Mouse (Mus musculus) bone marrow macrophage, adult 2 months (primary cell): ENCODE measurements around the gene Plekha7. TPM values are rescaled to one million over a fixed set of nuclear protein-coding genes. Genes with fewer than 3 reads are reported as not detected.

ENCODE experiments used
- H3K27ac ChIP-seq: 2 replicates; pipeline ENCODE4 v1.5.1; 2012; ENCODE audit warnings: low read depth, low read length; ENCODE audit not compliant: insufficient read depth
- H3K4me1 ChIP-seq: 2 replicates; pipeline ENCODE4 v1.6.1; 2012; ENCODE audit warnings: low read length; ENCODE audit not compliant: control insufficient read depth, insufficient read depth
- H3K4me3 ChIP-seq: 2 replicates; pipeline ENCODE4 v1.5.1; 2012; ENCODE audit warnings: mild to moderate bottlenecking, low read length, moderate library complexity; ENCODE audit not compliant: insufficient read depth
- CTCF ChIP-seq: IDR thresholded peaks from 2 replicates; pipeline ENCODE4 v1.5.1; 2012; ENCODE audit warnings: low read depth, mild to moderate bottlenecking, low read length, moderate library complexity
- POLR2A ChIP-seq: IDR thresholded peaks from 2 replicates; pipeline ENCODE4 v1.6.1; 2012; ENCODE audit warnings: mild to moderate bottlenecking, low read depth, low read length, borderline replicate concordance
- polyA plus RNA-seq: library from polyadenylated mRNA; stranded (reverse); fragments of >200 nt; gene quantifications from 2 replicates; pipeline ENCODE4 v1.2.4, GENCODE M21; 2012; ENCODE audit not compliant: missing spikeins, insufficient read depth, insufficient read length

Plekha7 gene
- polyA plus RNA-seq, 1 experiment: not detected

- Histone ChIP-seq H3K4me3 (no peak overlapping the region), H3K27ac (no peak overlapping the region), H3K4me1 (peaks cover 7% of the 10 kb centered on the region)
- no peak for TF ChIP-seq POLR2A
- TF ChIP-seq CTCF: no peak
These were observed 99.3 kb downstream of the Plekha7 start for GRCm38 (mm10) chr7:116208880-116209279.

- H3K4me1 ChIP-seq: peaks cover 7% of the 10 kb centered on the region
- no peak for TF ChIP-seq POLR2A
- TF ChIP-seq CTCF: no peak
- H3K27ac ChIP-seq: no peak overlapping the region
- no peak overlapping the region for H3K4me3 ChIP-seq
These were observed 101.2 kb downstream of the Plekha7 start for GRCm38 (mm10) chr7:116206806-116207571.

- TF ChIP-seq CTCF (no peak), POLR2A (no peak)
These were observed 102.7 kb downstream of the Plekha7 start for GRCm38 (mm10) chr7:116205451-116205850.

GRCm38 (mm10) chr7:116202033-116202681 lies 106.0 kb downstream of the Plekha7 start:
- no peak for TF ChIP-seq POLR2A
- TF ChIP-seq CTCF: no peak
- no peak overlapping the region for H3K4me3 ChIP-seq
- peaks cover 11% of the 10 kb centered on the region for H3K4me1 ChIP-seq

More at GRCm38 (mm10) chr7:116205451-116205850, 102.7 kb downstream of the Plekha7 start:
- no peak overlapping the region for H3K27ac ChIP-seq
- no peak overlapping the region for H3K4me3 ChIP-seq
- peaks cover 14% of the 10 kb centered on the region for H3K4me1 ChIP-seq

GRCm38 (mm10) chr7:116200951-116201351 lies 107.2 kb downstream of the Plekha7 start:
- Histone ChIP-seq H3K4me1 (peaks cover 7% of the 10 kb centered on the region), H3K27ac (no peak overlapping the region), H3K4me3 (no peak overlapping the region)
- TF ChIP-seq POLR2A (no peak), CTCF (no peak)

More at GRCm38 (mm10) chr7:116202033-116202681, 106.0 kb downstream of the Plekha7 start:
- H3K27ac ChIP-seq: no peak overlapping the region

DNA sequence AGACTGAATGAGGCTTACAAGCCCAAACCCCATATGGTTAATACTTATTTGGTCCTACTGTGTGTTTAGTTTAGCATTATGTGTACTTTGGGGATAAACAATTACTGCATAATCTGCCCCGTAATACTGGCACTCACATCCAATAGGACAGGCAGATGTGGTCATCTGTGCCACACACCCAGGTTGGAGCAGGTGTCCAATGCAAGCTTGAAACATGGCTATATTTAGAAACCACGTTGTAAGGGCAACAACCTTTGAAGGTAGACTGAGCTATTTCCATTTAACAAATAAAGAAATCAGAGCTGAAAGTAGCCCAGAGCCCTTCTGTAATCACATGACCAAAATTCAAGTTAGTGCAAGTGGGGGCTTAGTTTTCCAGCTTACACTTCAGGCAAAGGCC lies 107.6 kb downstream of the Plekha7 start:
- H3K4me3 ChIP-seq: no peak overlapping the region
- H3K27ac ChIP-seq: no peak overlapping the region
- TF ChIP-seq POLR2A (no peak), CTCF (no peak)
- peaks cover 7% of the 10 kb centered on the region for H3K4me1 ChIP-seq

DNA sequence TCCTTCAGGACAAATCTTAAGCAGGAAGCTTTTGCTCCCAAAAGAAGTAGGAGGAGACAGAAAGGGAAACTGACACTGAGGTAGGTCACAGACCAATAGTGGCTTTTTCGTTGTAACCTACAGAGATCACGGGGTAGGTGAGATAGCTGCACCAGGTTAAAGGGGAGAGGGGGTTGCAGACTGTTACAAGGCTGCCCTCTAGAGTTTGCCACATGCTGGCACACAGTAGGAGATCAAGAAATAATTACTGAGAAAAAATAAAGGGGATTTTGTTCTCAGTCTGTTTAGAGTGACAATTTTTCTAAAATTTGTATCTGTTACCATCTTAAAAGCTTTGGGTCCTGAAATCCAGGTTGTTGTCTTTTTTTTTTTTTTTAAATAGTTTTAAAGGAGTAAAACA lies 109.3 kb downstream of the Plekha7 start:
- TF ChIP-seq POLR2A (no peak), CTCF (no peak)
- no peak overlapping the region for H3K27ac ChIP-seq
- peaks cover 7% of the 10 kb centered on the region for H3K4me1 ChIP-seq
- no peak overlapping the region for H3K4me3 ChIP-seq

DNA sequence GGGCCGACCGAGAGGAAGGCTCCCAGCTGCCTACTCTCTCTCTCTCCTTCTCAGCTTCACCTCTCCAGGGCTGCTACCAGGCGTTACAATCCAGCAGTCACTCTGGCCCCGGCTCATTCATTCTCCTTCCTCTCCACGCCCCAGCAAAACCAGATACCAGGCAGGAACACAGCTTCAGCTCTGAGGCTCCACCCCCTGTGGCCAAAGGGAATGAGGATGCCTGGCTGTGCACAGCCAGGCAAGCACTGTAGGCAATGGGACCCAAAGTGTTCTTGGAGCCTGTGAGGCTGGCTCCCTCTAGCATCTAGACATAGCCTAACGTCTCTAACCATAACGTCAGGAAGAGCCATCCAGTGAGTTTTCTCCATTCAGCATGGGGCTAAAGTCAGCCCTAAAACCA lies 109.8 kb downstream of the Plekha7 start:
- Histone ChIP-seq H3K27ac (no peak overlapping the region), H3K4me1 (peaks cover 7% of the 10 kb centered on the region), H3K4me3 (no peak overlapping the region)
- no peak for TF ChIP-seq POLR2A
- TF ChIP-seq CTCF: no peak

GRCm38 (mm10) chr7:116196974-116197679 lies 111.0 kb downstream of the Plekha7 start:
- H3K27ac ChIP-seq: no peak overlapping the region
- H3K4me1 ChIP-seq: peaks cover 7% of the 10 kb centered on the region
- TF ChIP-seq CTCF (no peak), POLR2A (no peak)
- no peak overlapping the region for H3K4me3 ChIP-seq

- H3K27ac ChIP-seq: no peak overlapping the region
- TF ChIP-seq POLR2A (no peak), CTCF (no peak)
- no peaks in the 10 kb centered on the region for H3K4me1 ChIP-seq
- H3K4me3 ChIP-seq: no peak overlapping the region
These were observed 113.2 kb downstream of the Plekha7 start for GRCm38 (mm10) chr7:116194996-116195395.
